Mouse (Mus musculus) megakaryocyte-erythroid progenitor cell, adult 5 weeks (primary cell): ENCODE results near the gene Vmn1r30. TPM values are rescaled to one million over a fixed set of nuclear protein-coding genes. Genes with fewer than 3 reads are reported as not detected.

Source experiments
- polyA plus RNA-seq: library from polyadenylated mRNA; stranded (reverse); fragments of >175 nt; gene quantifications from 2 replicates; pipeline ENCODE4 v1.2.3, GENCODE M21; 2012

Gene Vmn1r30
- polyA plus RNA-seq: not detected in 2 replicates

DNA sequence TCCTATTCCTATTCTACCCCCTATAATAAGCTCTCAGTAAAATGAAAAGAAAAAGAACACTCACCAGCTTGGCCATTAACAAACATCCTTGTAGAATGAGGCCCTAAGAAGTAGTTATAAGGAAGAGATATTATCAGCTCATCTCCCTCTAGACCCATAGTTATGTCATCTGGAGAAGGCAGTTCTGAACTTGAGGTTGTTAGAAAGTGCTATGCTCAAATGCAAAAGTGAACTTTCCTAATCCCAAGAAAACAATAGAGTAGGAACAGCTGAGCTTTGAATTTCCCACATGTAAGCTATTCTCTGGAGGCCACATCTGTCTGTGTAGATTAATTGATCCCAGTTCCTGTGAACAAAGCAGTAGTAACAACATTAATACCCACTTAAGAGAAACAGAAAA, at the start of gene Vmn1r30:
Gene Vmn1r30, minus strand, starts transcription at position 101 of the 400 bp plus-strand sequence.

DNA sequence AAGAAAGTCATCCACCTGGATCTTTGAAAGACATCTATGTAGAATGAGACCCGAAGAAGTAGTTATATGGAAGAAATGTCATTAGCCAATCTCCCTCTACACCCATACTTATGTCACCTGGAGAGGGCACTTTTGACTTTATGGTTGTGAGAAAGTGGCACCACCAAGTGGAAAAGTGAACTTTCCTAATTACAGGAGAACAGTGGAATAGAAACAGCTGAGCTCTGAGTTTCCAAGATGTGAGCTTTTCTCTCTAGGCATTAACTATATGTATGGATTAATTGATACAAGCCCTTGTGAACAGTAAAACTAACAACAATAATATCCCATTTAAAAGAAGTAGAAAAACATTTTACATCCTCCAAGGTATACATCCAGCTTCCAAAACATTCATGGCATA, 32.0 kb upstream of the Vmn1r30 start, which contains the start of gene Vmn1r31:
Gene Vmn1r31, minus strand, starts transcription at position 101 of the 400 bp plus-strand sequence.

Other genes with a start within 250 kb of the Vmn1r30 start
- gene Vmn1r27, start 224.6 kb downstream of the Vmn1r30 start, polyA plus RNA-seq: not detected in 2 replicates
- gene Vmn1r28, start 181.3 kb downstream of the Vmn1r30 start, polyA plus RNA-seq: not detected in 2 replicates
- gene Vmn1r29, start 141.8 kb downstream of the Vmn1r30 start, polyA plus RNA-seq: not detected in 2 replicates
- not detected in 2 replicates for gene Vmn1r31, start 31.9 kb upstream of the Vmn1r30 start, polyA plus RNA-seq
- 6.0 and 7.7 TPM in 2 replicates for gene Abcg2, start 141.1 kb upstream of the Vmn1r30 start, polyA plus RNA-seq